Mouse (Mus musculus): ENCODE measurements around the gene Laptm5.

- TF ChIP-seq CTCF (IDR thresholded peaks at IDR 0.05; ENCODE audit: low read depth) (no peak), EP300 (IDR thresholded peaks at IDR 0.05; ENCODE audit: low read depth) (no peak)
Observed at GRCm38 (mm10) chr4:130872414-130872813, 40.5 kb upstream of the Laptm5 start.

Measured in heart, postnatal 0 days (tissue).